Mouse (Mus musculus): ENCODE measurements around the gene March10. TPM values are rescaled to one million over a fixed set of nuclear protein-coding genes. Genes with fewer than 3 reads are reported as not detected.

The March10 gene
- total and polyA plus RNA-seq, 3 experiments: 0.05 TPM; not detected in 2

DNA sequence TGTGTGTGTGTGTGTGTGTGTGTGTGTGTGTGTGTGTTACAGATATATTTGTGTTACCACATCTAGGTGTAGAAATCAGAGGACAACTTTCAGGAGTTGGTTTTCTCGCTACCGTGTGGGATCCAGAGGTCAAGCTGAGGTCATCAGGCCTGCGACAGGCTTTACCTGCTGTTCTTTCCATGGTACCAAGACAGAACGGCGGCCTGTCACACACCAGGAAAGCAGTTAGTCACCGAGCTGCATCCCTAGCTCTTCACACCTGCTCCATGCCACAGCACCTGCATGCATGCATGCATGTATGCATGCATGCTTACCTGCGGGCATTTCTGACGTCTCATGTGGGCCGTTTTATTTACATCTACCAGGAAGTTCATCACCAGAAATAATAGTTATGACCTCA, 9.0 kb upstream of the March10 start:
- H3K36me3 ChIP-seq (replicated peaks): no peaks in the 10 kb centered on the region
- no peaks in the 10 kb centered on the region for H3K9me3 ChIP-seq (replicated peaks)
- H3K27me3 ChIP-seq (ENCODE audit: insufficient read depth, low read length): peaks cover 7% of the 10 kb centered on the region; the same call in 1 of the 2 replicates
- no peak for ATAC-seq (ENCODE audit: extremely low read depth, insufficient number of reproducible peaks, low FRiP score, poor library complexity, severe bottlenecking)
- H3K4me1 ChIP-seq (ENCODE audit: insufficient read depth, low read depth, low read length): no peaks in the 10 kb centered on the region
- TF ChIP-seq GATA2 (IDR thresholded peaks at IDR 0.05; ENCODE audit: borderline replicate concordance, low read depth, low read length) (no peak), POLR2AphosphoS5 (IDR thresholded peaks at IDR 0.05; ENCODE audit: insufficient replicate concordance, low read depth, low read length) (no peak), CTCF (IDR thresholded peaks at IDR 0.05; ENCODE audit: low read depth, low read length) (no peak), GATA1 (IDR thresholded peaks at IDR 0.05; ENCODE audit: borderline replicate concordance, low read length) (no peak), TAL1 (conservative IDR thresholded peaks at IDR 0.05; ENCODE audit: low read depth, low read length) (no peak)
- H3K4me3 ChIP-seq (ENCODE audit: low read depth, low read length): no peak overlapping the region
- no peak for DNase-seq (ENCODE audit: low spot score)

- DNase-seq (ENCODE audit: low spot score) (no peak), ATAC-seq (ENCODE audit: extremely low read depth, insufficient number of reproducible peaks, low FRiP score, poor library complexity, severe bottlenecking) (no peak)
- H3K4me1 ChIP-seq (ENCODE audit: insufficient read depth, low read depth, low read length): no peaks in the 10 kb centered on the region
- H3K9me3 ChIP-seq (replicated peaks): no peaks in the 10 kb centered on the region
- peaks cover 7% of the 10 kb centered on the region; the same call in 1 of the 2 replicates for H3K27me3 ChIP-seq (ENCODE audit: insufficient read depth, low read length)
- no peak overlapping the region for H3K4me3 ChIP-seq (ENCODE audit: low read depth, low read length)
- H3K36me3 ChIP-seq (replicated peaks): no peaks in the 10 kb centered on the region
- TF ChIP-seq CTCF (IDR thresholded peaks at IDR 0.05; ENCODE audit: low read depth, low read length): no peak
- no peak for TF ChIP-seq TAL1 (conservative IDR thresholded peaks at IDR 0.05; ENCODE audit: low read depth, low read length)
- TF ChIP-seq GATA2 (IDR thresholded peaks at IDR 0.05; ENCODE audit: borderline replicate concordance, low read depth, low read length): no peak
- TF ChIP-seq GATA1 (IDR thresholded peaks at IDR 0.05; ENCODE audit: borderline replicate concordance, low read length): no peak
- no peak for TF ChIP-seq POLR2AphosphoS5 (IDR thresholded peaks at IDR 0.05; ENCODE audit: insufficient replicate concordance, low read depth, low read length)
Observed at GRCm38 (mm10) chr11:105464430-105464967, 8.0 kb upstream of the March10 start.

GRCm38 (mm10) chr11:105459900-105460299, 3.4 kb upstream of the March10 start:
- H3K27me3 ChIP-seq (ENCODE audit: insufficient read depth, low read length): peaks cover 4% of the 10 kb centered on the region; the same call in 1 of the 2 replicates
- ATAC-seq (ENCODE audit: extremely low read depth, insufficient number of reproducible peaks, low FRiP score, poor library complexity, severe bottlenecking): no peak

DNA sequence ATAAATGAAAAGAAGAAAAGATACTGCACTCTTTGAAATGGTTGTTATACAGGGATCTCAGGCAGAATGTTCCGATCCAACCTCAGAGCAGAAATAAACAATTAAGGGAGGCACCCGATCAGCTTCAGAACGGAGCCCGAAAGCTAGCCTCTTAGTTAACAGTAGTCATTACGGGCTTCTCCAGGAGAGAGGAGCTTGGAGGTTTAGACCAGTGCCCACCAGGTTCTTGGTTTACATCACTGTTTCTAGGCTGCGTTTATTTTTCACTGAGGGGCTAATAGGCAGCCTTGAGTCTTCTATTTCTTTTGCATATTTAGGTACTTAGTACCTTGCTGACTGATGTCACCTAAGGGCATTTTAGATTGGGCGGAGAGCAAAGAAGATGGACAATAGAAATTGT, 506 bp upstream of the March10 start:
- Histone ChIP-seq H3K4me1 (ENCODE audit: insufficient read depth, low read depth, low read length) (no peaks in the 10 kb centered on the region), H3K9me3 (replicated peaks) (no peaks in the 10 kb centered on the region), H3K36me3 (replicated peaks) (no peaks in the 10 kb centered on the region), H3K4me3 (ENCODE audit: low read depth, low read length) (no peak overlapping the region), H3K27me3 (ENCODE audit: insufficient read depth, low read length) (peaks cover 4% of the 10 kb centered on the region; the same call in 1 of the 2 replicates)
- DNase-seq (ENCODE audit: low spot score): no peak
- TF ChIP-seq CTCF (IDR thresholded peaks at IDR 0.05; ENCODE audit: low read depth, low read length): no peak
- no peak for TF ChIP-seq POLR2AphosphoS5 (IDR thresholded peaks at IDR 0.05; ENCODE audit: insufficient replicate concordance, low read depth, low read length)
- TF ChIP-seq GATA1 (IDR thresholded peaks at IDR 0.05; ENCODE audit: borderline replicate concordance, low read length): no peak
- TF ChIP-seq TAL1 (conservative IDR thresholded peaks at IDR 0.05; ENCODE audit: low read depth, low read length): no peak
- no peak for TF ChIP-seq GATA2 (IDR thresholded peaks at IDR 0.05; ENCODE audit: borderline replicate concordance, low read depth, low read length)
- no peak for ATAC-seq (ENCODE audit: extremely low read depth, insufficient number of reproducible peaks, low FRiP score, poor library complexity, severe bottlenecking)

More at GRCm38 (mm10) chr11:105459900-105460299, 3.4 kb upstream of the March10 start:
- H3K9me3 ChIP-seq (replicated peaks): no peaks in the 10 kb centered on the region
- no peak for TF ChIP-seq GATA2 (IDR thresholded peaks at IDR 0.05; ENCODE audit: borderline replicate concordance, low read depth, low read length)
- no peak for TF ChIP-seq CTCF (IDR thresholded peaks at IDR 0.05; ENCODE audit: low read depth, low read length)
- no peak for TF ChIP-seq TAL1 (conservative IDR thresholded peaks at IDR 0.05; ENCODE audit: low read depth, low read length)
- TF ChIP-seq GATA1 (IDR thresholded peaks at IDR 0.05; ENCODE audit: borderline replicate concordance, low read length): no peak
- no peak for TF ChIP-seq POLR2AphosphoS5 (IDR thresholded peaks at IDR 0.05; ENCODE audit: insufficient replicate concordance, low read depth, low read length)
- no peak overlapping the region for H3K4me3 ChIP-seq (ENCODE audit: low read depth, low read length)
- no peak for DNase-seq (ENCODE audit: low spot score)
- H3K4me1 ChIP-seq (ENCODE audit: insufficient read depth, low read depth, low read length): no peaks in the 10 kb centered on the region
- H3K36me3 ChIP-seq (replicated peaks): no peaks in the 10 kb centered on the region

DNA sequence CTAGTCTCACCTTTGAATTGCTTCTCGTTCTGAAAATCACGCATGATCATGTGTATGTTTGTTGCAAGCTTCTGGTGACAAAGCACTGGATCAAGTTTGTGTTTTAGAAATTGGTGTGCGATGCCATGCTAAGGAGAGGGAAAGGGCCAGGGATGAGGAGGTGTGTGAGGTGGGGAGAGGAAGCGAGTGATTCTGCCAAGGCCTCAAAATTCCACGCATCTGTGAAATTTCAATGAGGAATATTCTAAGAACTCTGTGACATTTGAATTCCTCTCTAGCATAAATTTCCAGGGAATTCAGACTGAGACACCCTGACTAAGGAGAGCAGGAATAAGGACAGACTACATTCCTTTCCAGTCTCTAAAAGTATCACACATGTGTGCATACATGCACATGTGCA, 1.4 kb downstream of the March10 start:
- Histone ChIP-seq H3K4me3 (ENCODE audit: low read depth, low read length) (no peak overlapping the region), H3K36me3 (replicated peaks) (no peaks in the 10 kb centered on the region), H3K4me1 (ENCODE audit: insufficient read depth, low read depth, low read length) (no peaks in the 10 kb centered on the region), H3K9me3 (replicated peaks) (no peaks in the 10 kb centered on the region), H3K27me3 (ENCODE audit: insufficient read depth, low read length) (peaks cover 4% of the 10 kb centered on the region; the same call in 1 of the 2 replicates)
- ATAC-seq (ENCODE audit: extremely low read depth, insufficient number of reproducible peaks, low FRiP score, poor library complexity, severe bottlenecking): no peak
- no peak for DNase-seq (ENCODE audit: low spot score)
- TF ChIP-seq CTCF (IDR thresholded peaks at IDR 0.05; ENCODE audit: low read depth, low read length): no peak
- TF ChIP-seq POLR2AphosphoS5 (IDR thresholded peaks at IDR 0.05; ENCODE audit: insufficient replicate concordance, low read depth, low read length): no peak
- TF ChIP-seq GATA2 (IDR thresholded peaks at IDR 0.05; ENCODE audit: borderline replicate concordance, low read depth, low read length): no peak
- no peak for TF ChIP-seq GATA1 (IDR thresholded peaks at IDR 0.05; ENCODE audit: borderline replicate concordance, low read length)
- TF ChIP-seq TAL1 (conservative IDR thresholded peaks at IDR 0.05; ENCODE audit: low read depth, low read length): no peak

- Histone ChIP-seq H3K4me1 (ENCODE audit: insufficient read depth, low read depth, low read length) (no peaks in the 10 kb centered on the region), H3K4me3 (ENCODE audit: low read depth, low read length) (no peak overlapping the region), H3K27me3 (ENCODE audit: insufficient read depth, low read length) (peaks cover 5% of the 10 kb centered on the region; the same call in 1 of the 2 replicates), H3K36me3 (replicated peaks) (no peaks in the 10 kb centered on the region), H3K9me3 (replicated peaks) (no peaks in the 10 kb centered on the region)
- no peak for ATAC-seq (ENCODE audit: extremely low read depth, insufficient number of reproducible peaks, low FRiP score, poor library complexity, severe bottlenecking)
- no peak for TF ChIP-seq CTCF (IDR thresholded peaks at IDR 0.05; ENCODE audit: low read depth, low read length)
- TF ChIP-seq GATA1 (IDR thresholded peaks at IDR 0.05; ENCODE audit: borderline replicate concordance, low read length): no peak
- TF ChIP-seq GATA2 (IDR thresholded peaks at IDR 0.05; ENCODE audit: borderline replicate concordance, low read depth, low read length): no peak
- no peak for TF ChIP-seq POLR2AphosphoS5 (IDR thresholded peaks at IDR 0.05; ENCODE audit: insufficient replicate concordance, low read depth, low read length)
- no peak for TF ChIP-seq TAL1 (conservative IDR thresholded peaks at IDR 0.05; ENCODE audit: low read depth, low read length)
- no peak for DNase-seq (ENCODE audit: low spot score)
Observed at GRCm38 (mm10) chr11:105453084-105453483, 3.5 kb downstream of the March10 start.
